Mouse (Mus musculus): ENCODE data around the gene Sirt3. TPM values are rescaled to one million over a fixed set of nuclear protein-coding genes. Genes with fewer than 3 reads are reported as not detected.

Sirt3 gene
- total and polyA plus RNA-seq, 2 experiments from 2014 or later: 71.6 to 75.6 TPM

DNA sequence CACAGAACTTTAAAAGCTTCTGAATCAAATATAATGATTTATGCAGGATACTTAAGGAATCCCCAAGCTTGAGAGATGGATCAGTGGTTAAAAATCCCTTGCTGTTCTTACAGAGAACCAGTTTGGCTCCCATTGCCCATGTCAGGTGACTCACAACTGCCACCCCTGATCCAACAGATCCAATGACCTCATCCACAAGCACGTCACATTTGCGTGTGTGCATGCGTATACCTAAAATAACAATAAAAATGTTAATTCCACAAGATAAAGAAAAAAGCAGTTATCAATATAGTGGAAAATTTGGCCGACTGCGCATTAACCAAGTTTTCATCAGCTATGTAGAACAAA lies 60.8 kb downstream of the Sirt3 start:
- WGBS: 45% methylated on average over 5 of the region's 5 CpGs
- no peaks in the 10 kb centered on the region for H3K27me3 ChIP-seq (ENCODE audit: insufficient read depth, low read length)
- H3K9ac ChIP-seq (replicated peaks; ENCODE audit: low read length): peak overlapping the region; percentile 76; the same call in 1 of the 2 replicates
- H3K36me3 ChIP-seq (ENCODE audit: insufficient read depth, low read length): no peaks in the 10 kb centered on the region
- peak overlapping the region; percentile 67 for H3K4me2 ChIP-seq (ENCODE audit: low read depth, low read length)
- H3K4me3 ChIP-seq (ENCODE audit: low read length): peak overlapping the region; percentile 59
- peaks cover 5% of the 10 kb centered on the region; the same call in 1 of the 2 replicates for H3K4me1 ChIP-seq (ENCODE audit: insufficient read depth, low read length)
- H3K27ac ChIP-seq: peak overlapping the region; percentile 95
- no peak for TF ChIP-seq CTCF (IDR thresholded peaks at IDR 0.05; ENCODE audit: low read depth)
- DNase-seq (ENCODE audit: low spot score): no peak
- H3K9me3 ChIP-seq (ENCODE audit: low read length): no peaks in the 10 kb centered on the region
- ATAC-seq: peak; percentile 49

DNA sequence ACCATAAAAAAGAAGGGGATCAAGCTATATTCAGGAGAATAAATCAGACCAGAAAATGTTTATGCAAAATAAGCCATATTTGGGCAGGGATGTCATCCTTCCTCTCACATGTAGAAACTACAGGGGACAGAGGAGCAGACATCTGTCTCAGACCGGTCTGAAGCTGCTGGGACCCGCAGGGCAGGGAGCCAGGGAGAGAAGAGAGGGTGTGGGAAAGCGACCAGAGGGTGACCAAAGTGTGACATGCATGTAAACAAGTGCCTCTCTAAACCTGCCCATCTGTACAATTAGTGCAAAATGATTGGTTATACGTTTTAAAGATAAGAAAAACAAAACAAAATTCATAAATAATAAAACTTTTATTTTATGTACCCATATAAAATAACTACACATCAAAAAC lies 61.9 kb downstream of the Sirt3 start:
- Histone ChIP-seq H3K36me3 (ENCODE audit: insufficient read depth, low read length) (no peaks in the 10 kb centered on the region), H3K4me1 (ENCODE audit: insufficient read depth, low read length) (peaks cover 5% of the 10 kb centered on the region; the same call in 1 of the 2 replicates)
- peak; percentile 68 for DNase-seq (ENCODE audit: low spot score)

More for the DNA sequence above, 61.9 kb downstream of the Sirt3 start:
- no peak for TF ChIP-seq CTCF (IDR thresholded peaks at IDR 0.05; ENCODE audit: low read depth)
- no peak overlapping the region for H3K9ac ChIP-seq (replicated peaks; ENCODE audit: low read length)
- 0 out of 2 replicates have a peak overlapping the region, but pooled peaks have one; percentile 4 for H3K4me3 ChIP-seq (ENCODE audit: low read length)
- no peaks in the 10 kb centered on the region for H3K9me3 ChIP-seq (ENCODE audit: low read length)
- no peaks in the 10 kb centered on the region for H3K27me3 ChIP-seq (ENCODE audit: insufficient read depth, low read length)
- no peak overlapping the region for H3K27ac ChIP-seq
- 37% methylated on average over 4 of the region's 4 CpGs for WGBS
- peak overlapping the region; percentile 67 for H3K4me2 ChIP-seq (ENCODE audit: low read depth, low read length)
- peak; percentile 57; the same call in 1 of the 2 replicates for ATAC-seq

Other genes starting within 250 kb of the Sirt3 start
- not detected in 2 replicates for gene Olfr53, start 235.9 kb downstream of the Sirt3 start, total RNA-seq (2014; rRNA removed)
- gene Olfr53, start 235.9 kb downstream of the Sirt3 start, polyA plus RNA-seq (2015; fragmentation: Nextera tagmentation; extraction: Ambion mirVana): not detected in 2 replicates
- gene Olfr539, start 222.4 kb downstream of the Sirt3 start, total RNA-seq (2014; rRNA removed): 0.05 TPM in 1 of 2 replicates, not detected in the other
- 0.01 TPM in 1 of 2 replicates, not detected in the other for gene Olfr539, start 222.4 kb downstream of the Sirt3 start, polyA plus RNA-seq (2015; fragmentation: Nextera tagmentation; extraction: Ambion mirVana)
- gene Olfr45, start 200.4 kb downstream of the Sirt3 start, total RNA-seq (2014; rRNA removed): not detected in 2 replicates
- gene Olfr45, start 200.4 kb downstream of the Sirt3 start, polyA plus RNA-seq (2015; fragmentation: Nextera tagmentation; extraction: Ambion mirVana): not detected in 2 replicates
- gene Olfr541, start 185.0 kb downstream of the Sirt3 start, total RNA-seq (2014; rRNA removed): not detected in 2 replicates
- not detected in 2 replicates for gene Olfr541, start 185.0 kb downstream of the Sirt3 start, polyA plus RNA-seq (2015; fragmentation: Nextera tagmentation; extraction: Ambion mirVana)
- not detected in 2 replicates for gene Cyp2e1, start 118.6 kb downstream of the Sirt3 start, total RNA-seq (2014; rRNA removed)
- not detected in 2 replicates for gene Cyp2e1, start 118.6 kb downstream of the Sirt3 start, polyA plus RNA-seq (2015; fragmentation: Nextera tagmentation; extraction: Ambion mirVana)
- 0.29 TPM in 1 of 2 replicates, not detected in the other for gene Syce1, start 94.5 kb downstream of the Sirt3 start, total RNA-seq (2014; rRNA removed)
- 0.59 and 0.68 TPM in 2 replicates for gene Syce1, start 94.5 kb downstream of the Sirt3 start, polyA plus RNA-seq (2015; fragmentation: Nextera tagmentation; extraction: Ambion mirVana)
- 20.2 and 23.7 TPM in 2 replicates for gene Zfp941, start 60.1 kb downstream of the Sirt3 start, total RNA-seq (2014; rRNA removed)
- 19.3 and 20.0 TPM in 2 replicates for gene Zfp941, start 60.1 kb downstream of the Sirt3 start, polyA plus RNA-seq (2015; fragmentation: Nextera tagmentation; extraction: Ambion mirVana)
- gene Urah, start 47.3 kb downstream of the Sirt3 start, total RNA-seq (2014; rRNA removed): 0.37 TPM in 1 of 2 replicates, not detected in the other
- 0.43 and 0.80 TPM in 2 replicates for gene Urah, start 47.3 kb downstream of the Sirt3 start, polyA plus RNA-seq (2015; fragmentation: Nextera tagmentation; extraction: Ambion mirVana)
- not detected in 2 replicates for gene Scgb1c1, start 36.8 kb downstream of the Sirt3 start, total RNA-seq (2014; rRNA removed)
- 0.61 TPM in 1 of 2 replicates, not detected in the other for gene Scgb1c1, start 36.8 kb downstream of the Sirt3 start, polyA plus RNA-seq (2015; fragmentation: Nextera tagmentation; extraction: Ambion mirVana)
- gene Odf3, start 34.5 kb downstream of the Sirt3 start, total RNA-seq (2014; rRNA removed): 0.18 and 0.42 TPM in 2 replicates
- 0.19 and 0.43 TPM in 2 replicates for gene Odf3, start 34.5 kb downstream of the Sirt3 start, polyA plus RNA-seq (2015; fragmentation: Nextera tagmentation; extraction: Ambion mirVana)
- 0.47 and 1.9 TPM in 2 replicates for gene Gm45785, start 26.0 kb downstream of the Sirt3 start, total RNA-seq (2014; rRNA removed)
- gene Gm45785, start 26.0 kb downstream of the Sirt3 start, polyA plus RNA-seq (2015; fragmentation: Nextera tagmentation; extraction: Ambion mirVana): not detected in 2 replicates
- 91.8 and 117 TPM in 2 replicates for gene Ric8a, start 25.4 kb downstream of the Sirt3 start, total RNA-seq (2014; rRNA removed)
- gene Ric8a, start 25.4 kb downstream of the Sirt3 start, polyA plus RNA-seq (2015; fragmentation: Nextera tagmentation; extraction: Ambion mirVana): 85.8 and 89.9 TPM in 2 replicates
- 17.8 and 18.9 TPM in 2 replicates for gene Bet1l, start 24.7 kb downstream of the Sirt3 start, total RNA-seq (2014; rRNA removed)
- gene Bet1l, start 24.7 kb downstream of the Sirt3 start, polyA plus RNA-seq (2015; fragmentation: Nextera tagmentation; extraction: Ambion mirVana): 47.1 and 52.6 TPM in 2 replicates
- 104 and 113 TPM in 2 replicates for gene Psmd13, start 341 bp downstream of the Sirt3 start, total RNA-seq (2014; rRNA removed)
- gene Psmd13, start 341 bp downstream of the Sirt3 start, polyA plus RNA-seq (2015; fragmentation: Nextera tagmentation; extraction: Ambion mirVana): 259 and 275 TPM in 2 replicates
- not detected in 2 replicates for gene Cox8b, start 18.1 kb upstream of the Sirt3 start, total RNA-seq (2014; rRNA removed)
- gene Cox8b, start 18.1 kb upstream of the Sirt3 start, polyA plus RNA-seq (2015; fragmentation: Nextera tagmentation; extraction: Ambion mirVana): not detected in 2 replicates
- 1.1 and 1.6 TPM in 2 replicates for gene Nlrp6, start 38.6 kb upstream of the Sirt3 start, total RNA-seq (2014; rRNA removed)
- gene Nlrp6, start 38.6 kb upstream of the Sirt3 start, polyA plus RNA-seq (2015; fragmentation: Nextera tagmentation; extraction: Ambion mirVana): 0.61 and 0.78 TPM in 2 replicates
- gene Pgghg, start 59.1 kb upstream of the Sirt3 start, total RNA-seq (2014; rRNA removed): 16.3 and 16.6 TPM in 2 replicates
- 6.7 and 7.5 TPM in 2 replicates for gene Pgghg, start 59.1 kb upstream of the Sirt3 start, polyA plus RNA-seq (2015; fragmentation: Nextera tagmentation; extraction: Ambion mirVana)
- not detected in 2 replicates for gene Ifitm5, start 68.0 kb upstream of the Sirt3 start, total RNA-seq (2014; rRNA removed)
- gene Ifitm5, start 68.0 kb upstream of the Sirt3 start, polyA plus RNA-seq (2015; fragmentation: Nextera tagmentation; extraction: Ambion mirVana): 0.39 TPM in 1 of 2 replicates, not detected in the other
- not detected in 2 replicates for gene Gm45717, start 73.6 kb upstream of the Sirt3 start, total RNA-seq (2014; rRNA removed)
- gene Gm45717, start 73.6 kb upstream of the Sirt3 start, polyA plus RNA-seq (2015; fragmentation: Nextera tagmentation; extraction: Ambion mirVana): 0.38 TPM in 1 of 2 replicates, not detected in the other
- 79.3 and 82.4 TPM in 2 replicates for gene Ifitm2, start 73.7 kb upstream of the Sirt3 start, total RNA-seq (2014; rRNA removed)
- gene Ifitm2, start 73.7 kb upstream of the Sirt3 start, polyA plus RNA-seq (2015; fragmentation: Nextera tagmentation; extraction: Ambion mirVana): 269 and 281 TPM in 2 replicates
- 16.5 and 39.5 TPM in 2 replicates for gene Ifitm1, start 84.9 kb upstream of the Sirt3 start, total RNA-seq (2014; rRNA removed)
- 22.4 and 24.0 TPM in 2 replicates for gene Ifitm1, start 84.9 kb upstream of the Sirt3 start, polyA plus RNA-seq (2015; fragmentation: Nextera tagmentation; extraction: Ambion mirVana)
- 29.3 and 41.7 TPM in 2 replicates for gene Ifitm3, start 128.5 kb upstream of the Sirt3 start, total RNA-seq (2014; rRNA removed)
- gene Ifitm3, start 128.5 kb upstream of the Sirt3 start, polyA plus RNA-seq (2015; fragmentation: Nextera tagmentation; extraction: Ambion mirVana): 92.8 and 93.3 TPM in 2 replicates
- gene Ifitm6, start 135.6 kb upstream of the Sirt3 start, total RNA-seq (2014; rRNA removed): 0.37 and 0.50 TPM in 2 replicates
- 0.67 and 0.69 TPM in 2 replicates for gene Ifitm6, start 135.6 kb upstream of the Sirt3 start, polyA plus RNA-seq (2015; fragmentation: Nextera tagmentation; extraction: Ambion mirVana)
- gene Gm17387, start 146.8 kb upstream of the Sirt3 start, total RNA-seq (2014; rRNA removed): not detected in 2 replicates
- not detected in 2 replicates for gene Gm17387, start 146.8 kb upstream of the Sirt3 start, polyA plus RNA-seq (2015; fragmentation: Nextera tagmentation; extraction: Ambion mirVana)
- gene B4galnt4, start 178.8 kb upstream of the Sirt3 start, total RNA-seq (2014; rRNA removed): 115 and 124 TPM in 2 replicates
- gene B4galnt4, start 178.8 kb upstream of the Sirt3 start, polyA plus RNA-seq (2015; fragmentation: Nextera tagmentation; extraction: Ambion mirVana): 41.8 and 46.2 TPM in 2 replicates
- gene Pkp3, start 195.9 kb upstream of the Sirt3 start, total RNA-seq (2014; rRNA removed): 0.58 TPM in 1 of 2 replicates, not detected in the other
- gene Pkp3, start 195.9 kb upstream of the Sirt3 start, polyA plus RNA-seq (2015; fragmentation: Nextera tagmentation; extraction: Ambion mirVana): 0.29 TPM in 1 of 2 replicates, not detected in the other
- gene Sigirr, start 218.3 kb upstream of the Sirt3 start, total RNA-seq (2014; rRNA removed): 1.2 and 19.5 TPM in 2 replicates
- 2.4 and 2.6 TPM in 2 replicates for gene Sigirr, start 218.3 kb upstream of the Sirt3 start, polyA plus RNA-seq (2015; fragmentation: Nextera tagmentation; extraction: Ambion mirVana)
- 0.25 and 2.1 TPM in 2 replicates for gene Ano9, start 235.5 kb upstream of the Sirt3 start, total RNA-seq (2014; rRNA removed)
- gene Ano9, start 235.5 kb upstream of the Sirt3 start, polyA plus RNA-seq (2015; fragmentation: Nextera tagmentation; extraction: Ambion mirVana): 0.45 and 0.66 TPM in 2 replicates
- gene Ptdss2, start 240.1 kb upstream of the Sirt3 start, total RNA-seq (2014; rRNA removed): 13.6 and 25.6 TPM in 2 replicates
- gene Ptdss2, start 240.1 kb upstream of the Sirt3 start, polyA plus RNA-seq (2015; fragmentation: Nextera tagmentation; extraction: Ambion mirVana): 96.1 and 96.8 TPM in 2 replicates

All from hindbrain, postnatal 0 days (tissue).